Mouse (Mus musculus): ENCODE data around the gene Csnk1d. TPM values are rescaled to one million over a fixed set of nuclear protein-coding genes. Genes with fewer than 3 reads are reported as not detected.

Csnk1d gene
- total RNA-seq (2021): 100 to 1,000 TPM; 133 to 136 TPM
- long read RNA-seq, experiment 1, transcript Csnk1d-202 (10 exons, 3,500 nt): major isoform, 51 of 122 reads
- long read RNA-seq, experiment 1, transcript Csnk1d-201 (9 exons, 3,675 nt): minor isoform, 42 of 122 reads
- long read RNA-seq, experiment 1, partial matches to known transcripts: 12 of 122 reads
- long read RNA-seq, experiment 1, other reads (novel, unspliced or antisense): 16 of 122 reads
- long read RNA-seq, experiment 2, transcript Csnk1d-201 (9 exons, 3,675 nt): minor isoform, 63 of 161 reads
- long read RNA-seq, experiment 2, transcript Csnk1d-202 (10 exons, 3,500 nt): major isoform, 65 of 161 reads
- long read RNA-seq, experiment 2, partial matches to known transcripts: 10 of 161 reads
- long read RNA-seq, experiment 2, other reads (novel, unspliced or antisense): 23 of 161 reads

- H3K27ac ChIP-seq: peak within 1 kb of the TSS; percentile 99
- peak; percentile 97 to 99 for DNase-seq (ENCODE audit: low spot score in 2 of 2)
- H3K4me3 ChIP-seq: peak within 1 kb of the TSS; percentile 98
- no peak; the same call in 1 of the 2 replicates for TF ChIP-seq CTCF (conservative IDR thresholded peaks at IDR 0.05)
Measured at GRCm38 (mm10) chr11:120990951-120991526, at the start of gene Csnk1d. TSS of gene Csnk1d (minus strand) at chr11:120991330.

DNA sequence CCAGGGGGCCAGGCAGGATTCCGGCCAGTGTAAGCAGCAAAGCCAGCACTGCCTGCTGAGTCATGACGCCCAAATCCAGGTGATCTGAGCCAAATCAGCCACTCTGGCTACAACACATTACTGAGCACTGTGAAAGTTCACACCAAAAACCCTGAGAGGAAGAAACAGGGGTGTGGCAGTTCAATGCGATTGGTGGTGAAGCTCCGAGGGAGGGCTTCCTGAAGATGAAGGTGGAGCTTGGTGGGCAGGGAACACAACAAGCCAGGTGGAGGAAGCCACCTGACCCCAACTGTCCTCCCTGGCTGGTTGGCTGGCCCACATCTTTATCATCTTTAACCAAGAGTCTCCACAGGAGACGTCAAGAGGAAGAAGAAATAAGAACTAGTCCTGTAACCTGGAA, 48.2 kb upstream of the Csnk1d start, which contains the start of gene Cd7:
Gene Cd7 (minus strand): TSS at position 117 of the 400 bp plus-strand sequence.
- H3K4me3 ChIP-seq: no peak within 1 kb of the TSS
- no peak for DNase-seq (ENCODE audit: low spot score in 2 of 2)
- TF ChIP-seq CTCF (conservative IDR thresholded peaks at IDR 0.05): no peak
- no peak within 1 kb of the TSS for H3K27ac ChIP-seq

- H3K27ac ChIP-seq: no peak overlapping the region
- no peak for DNase-seq (ENCODE audit: low spot score in 2 of 2)
- TF ChIP-seq CTCF (conservative IDR thresholded peaks at IDR 0.05): no peak
- no peak overlapping the region for H3K4me3 ChIP-seq
Measured at GRCm38 (mm10) chr11:121038366-121039240, 47.5 kb upstream of the Csnk1d start.

DNA sequence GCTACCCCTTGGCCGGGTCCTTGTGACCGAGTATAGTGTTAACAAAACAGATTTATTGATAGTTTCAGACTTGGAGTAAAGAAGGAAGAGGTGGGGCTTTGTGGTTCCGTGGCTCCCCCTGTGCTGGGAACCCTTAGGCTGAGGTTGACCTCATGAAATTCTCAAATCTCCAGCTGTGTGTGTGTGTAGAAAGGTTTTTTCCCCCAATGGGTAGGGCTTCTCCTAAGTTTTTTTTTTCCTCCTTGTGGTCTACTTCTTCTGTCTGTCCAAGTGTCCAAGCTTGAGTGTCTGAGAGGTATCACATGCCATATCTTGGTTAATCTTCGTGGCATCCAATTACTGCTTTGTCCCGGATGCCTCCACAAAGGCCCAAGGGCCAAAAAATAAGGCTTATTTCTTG, 42.0 kb upstream of the Csnk1d start:
- no peak overlapping the region for H3K4me3 ChIP-seq
- DNase-seq (ENCODE audit: low spot score in 2 of 2): no peak
- no peak overlapping the region for H3K27ac ChIP-seq
- TF ChIP-seq CTCF (conservative IDR thresholded peaks at IDR 0.05): no peak

DNA sequence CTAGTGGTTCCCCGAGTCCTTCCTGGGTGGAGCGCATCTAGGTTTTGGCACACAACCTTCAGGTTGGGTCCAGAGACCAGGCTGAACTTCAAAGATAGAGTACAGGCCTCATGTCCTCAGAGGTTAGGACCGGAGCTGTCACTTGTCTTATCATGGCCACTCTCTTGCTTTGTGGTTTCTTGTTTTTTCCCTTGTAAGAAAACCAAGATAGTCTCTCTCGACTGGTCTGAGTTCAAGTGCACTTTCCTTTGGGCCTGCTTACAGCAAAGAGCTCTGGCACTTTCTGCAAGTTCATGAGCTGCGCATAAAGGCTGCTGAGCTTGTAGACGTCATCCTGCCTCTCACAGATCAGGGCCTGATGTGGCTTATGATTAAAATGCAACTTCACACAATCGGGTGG, 36.1 kb upstream of the Csnk1d start:
- TF ChIP-seq CTCF (conservative IDR thresholded peaks at IDR 0.05): no peak
- no peak overlapping the region for H3K4me3 ChIP-seq
- DNase-seq (ENCODE audit: low spot score in 2 of 2): no peak
- H3K27ac ChIP-seq: no peak overlapping the region

DNA sequence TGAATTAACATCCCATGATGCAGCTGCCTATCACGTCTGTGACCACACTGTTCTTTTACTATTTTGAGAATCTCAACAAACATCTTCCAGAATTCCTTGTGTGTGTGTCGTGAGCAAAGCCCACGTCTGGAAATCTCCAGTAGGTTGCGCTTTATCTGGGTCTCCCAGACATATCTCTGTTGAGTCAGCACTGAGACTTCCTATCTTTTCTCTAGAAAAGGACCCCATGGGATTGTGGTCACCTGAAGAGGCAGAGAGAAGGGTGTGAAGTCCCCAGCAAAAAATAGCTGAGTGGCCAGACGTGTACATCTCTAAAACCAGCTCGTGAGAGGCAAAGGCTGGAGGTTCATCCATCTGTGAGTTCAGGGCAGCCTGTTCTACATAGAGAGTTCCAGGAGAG, 33.0 kb upstream of the Csnk1d start:
- H3K27ac ChIP-seq: no peak overlapping the region
- TF ChIP-seq CTCF (conservative IDR thresholded peaks at IDR 0.05): no peak
- DNase-seq (ENCODE audit: low spot score in 2 of 2): no peak
- no peak overlapping the region for H3K4me3 ChIP-seq

DNA sequence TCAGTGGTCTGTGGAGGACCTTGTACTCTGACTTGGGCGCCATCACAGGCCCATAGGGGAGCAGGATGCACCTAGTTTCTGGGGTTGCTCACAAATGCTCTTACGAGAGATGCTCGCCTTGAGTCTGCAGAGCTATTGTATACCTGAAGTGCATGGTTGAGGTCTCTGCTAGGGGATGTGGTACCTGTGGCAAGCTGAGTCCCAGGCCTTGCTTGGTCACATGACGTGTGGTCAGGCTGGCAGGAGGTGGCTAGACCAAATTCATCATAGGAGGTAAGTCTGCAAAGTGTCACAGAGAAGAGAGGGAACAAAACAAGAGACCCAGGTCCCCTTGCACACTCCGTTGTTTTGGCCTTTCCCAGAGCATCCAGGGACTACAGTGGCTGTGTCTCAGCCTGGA, 28.4 kb upstream of the Csnk1d start:
- no peak for DNase-seq (ENCODE audit: low spot score in 2 of 2)
- Histone ChIP-seq H3K4me3 (no peak overlapping the region), H3K27ac (no peak overlapping the region)
- TF ChIP-seq CTCF (conservative IDR thresholded peaks at IDR 0.05): no peak

DNA sequence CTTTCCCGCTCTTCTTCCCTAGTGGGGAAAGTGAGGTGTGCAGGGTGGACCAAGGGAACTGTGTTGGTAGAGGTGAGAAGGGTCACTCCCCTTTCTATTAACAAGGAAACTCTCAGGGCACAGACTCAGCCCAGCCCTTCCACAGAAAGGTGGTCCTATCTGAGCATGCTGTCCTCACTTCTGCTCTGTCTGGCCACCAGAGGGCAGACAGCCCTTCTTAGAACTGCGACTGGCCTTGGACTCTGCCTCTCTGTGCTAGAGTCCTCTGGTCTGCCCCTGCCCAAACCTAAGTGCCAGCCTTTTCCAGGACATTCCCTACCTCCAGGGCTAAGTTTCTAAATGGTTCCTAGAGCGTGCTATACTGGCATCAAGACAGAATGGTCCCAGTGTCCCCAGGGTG, 26.6 kb upstream of the Csnk1d start:
- H3K27ac ChIP-seq: no peak overlapping the region
- DNase-seq (ENCODE audit: low spot score in 2 of 2): peak in 1 of 2 experiments; percentile 37
- H3K4me3 ChIP-seq: no peak overlapping the region
- TF ChIP-seq CTCF (conservative IDR thresholded peaks at IDR 0.05): peak; percentile 89

DNA sequence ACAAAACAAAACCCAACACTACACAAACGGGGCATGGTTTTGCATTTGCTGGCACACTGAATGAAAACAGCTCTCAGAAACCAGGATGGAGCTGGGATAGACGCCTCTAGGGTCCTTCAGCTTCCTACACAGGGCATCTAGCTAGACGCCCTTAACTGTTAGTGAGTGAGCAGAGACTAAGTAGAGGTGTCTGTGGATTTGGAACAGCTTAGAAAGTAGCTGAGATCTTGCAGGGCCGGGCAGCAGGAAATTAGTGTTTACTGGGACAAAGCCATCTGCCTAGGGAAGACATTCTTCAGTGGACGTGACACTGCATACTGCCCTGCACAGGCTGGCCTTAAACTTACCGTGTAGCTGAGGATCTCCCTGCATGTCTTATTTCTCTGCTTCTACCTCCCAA, 24.3 kb upstream of the Csnk1d start:
- H3K27ac ChIP-seq: no peak overlapping the region
- H3K4me3 ChIP-seq: no peak overlapping the region
- no peak for DNase-seq (ENCODE audit: low spot score in 2 of 2)
- TF ChIP-seq CTCF (conservative IDR thresholded peaks at IDR 0.05): no peak

GRCm38 (mm10) chr11:121014896-121015300, 23.8 kb upstream of the Csnk1d start:
- peak; percentile 23 to 37 for DNase-seq (ENCODE audit: low spot score in 2 of 2)
- peak; percentile 22; the same call in 1 of the 2 replicates for TF ChIP-seq CTCF (conservative IDR thresholded peaks at IDR 0.05)
- H3K4me3 ChIP-seq: peak overlapping the region; percentile 35; the same call in 1 of the 2 replicates
- H3K27ac ChIP-seq: peak overlapping the region; percentile 12; the same call in 1 of the 2 replicates

DNA sequence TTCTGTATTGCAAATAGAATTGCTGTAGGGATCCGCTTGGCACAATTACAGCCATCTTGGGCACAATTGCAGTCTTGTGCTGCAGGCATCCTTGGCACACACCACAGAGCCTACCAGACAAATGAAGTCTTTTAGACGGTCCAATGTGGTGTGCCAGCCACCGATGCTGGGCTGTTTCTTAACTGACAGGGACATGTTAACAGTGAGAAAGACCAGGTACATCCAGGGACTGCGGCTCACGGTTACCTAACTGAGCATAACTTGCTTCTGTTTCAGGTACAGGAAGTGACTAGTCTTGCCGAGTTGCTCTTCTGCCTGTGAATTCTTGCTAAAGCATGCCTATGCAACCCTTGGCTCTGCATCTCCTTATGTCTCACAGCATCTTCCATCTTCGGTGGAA, 22.5 kb upstream of the Csnk1d start:
- peak overlapping the region; percentile 11; the same call in 1 of the 2 replicates for H3K27ac ChIP-seq
- DNase-seq (ENCODE audit: low spot score in 2 of 2): no peak
- no peak for TF ChIP-seq CTCF (conservative IDR thresholded peaks at IDR 0.05)
- no peak overlapping the region for H3K4me3 ChIP-seq

GRCm38 (mm10) chr11:121010044-121010755, 19.1 kb upstream of the Csnk1d start:
- Histone ChIP-seq H3K4me3 (no peak overlapping the region), H3K27ac (no peak overlapping the region)
- no peak for TF ChIP-seq CTCF (conservative IDR thresholded peaks at IDR 0.05)
- no peak for DNase-seq (ENCODE audit: low spot score in 2 of 2)

All from layer of hippocampus, adult 2 months (tissue).